Mouse (Mus musculus) ovary, postnatal 10 days (tissue): Measurements from ENCODE around the gene Rnf26.

Experiments used
- DNase-seq: peaks from one replicate; pipeline ENCODE4 v3.0.0; 2022; ENCODE audit warnings: low spot score

Gene Rnf26

GRCm38 (mm10) chr9:44113105-44113789 lies at the start of gene Rnf26, which contains the start of gene Gm49380:
Gene Rnf26, minus strand, starts transcription at chr9:44113517.
Gene Gm49380, minus strand, starts transcription at chr9:44113500.
- DNase-seq = peak; percentile 87

DNA sequence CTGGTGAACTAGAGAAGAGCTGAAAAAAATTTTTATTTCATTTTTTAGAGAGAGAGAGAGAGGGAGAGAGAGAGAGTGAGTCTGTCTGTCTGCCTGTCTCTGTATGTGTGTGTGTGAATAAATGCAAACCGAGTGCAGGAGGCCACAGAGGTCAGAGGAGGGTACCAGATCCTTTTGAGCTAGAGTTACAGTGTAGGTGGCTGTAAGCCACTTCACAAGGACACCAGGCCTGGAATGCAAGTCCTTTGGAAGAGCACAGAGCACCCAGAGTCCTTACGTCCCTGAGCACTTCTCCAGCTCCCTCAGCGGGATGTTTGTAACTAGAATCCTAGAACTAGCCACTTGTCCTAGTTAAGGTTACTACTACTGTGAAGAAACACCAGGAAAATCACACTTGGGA lies 46.6 kb upstream of the Rnf26 start:
- no peak for DNase-seq

DNA sequence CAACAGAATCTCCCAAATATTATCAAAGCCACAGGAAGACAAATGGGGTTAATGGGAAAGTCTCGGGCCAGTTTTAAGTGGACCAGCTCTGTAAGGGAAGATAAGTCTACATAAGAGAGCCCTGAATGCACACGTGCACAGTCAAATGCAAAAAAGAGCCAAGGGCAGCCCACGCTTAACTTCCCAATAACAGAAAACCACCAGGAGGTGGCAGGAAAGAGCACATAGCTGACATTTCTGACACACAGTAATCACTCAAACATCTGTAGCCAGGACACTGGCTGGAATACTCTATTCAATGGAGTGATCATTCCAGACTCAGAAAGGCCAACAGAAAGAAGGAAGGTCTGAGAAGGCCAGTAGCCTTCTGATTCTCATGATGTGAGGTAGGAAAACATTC lies 34.0 kb upstream of the Rnf26 start:
- DNase-seq = no peak

GRCm38 (mm10) chr9:44144718-44145060 lies 31.4 kb upstream of the Rnf26 start:
- no peak for DNase-seq

- no peak for DNase-seq
Measured at GRCm38 (mm10) chr9:44144023-44144717, 30.9 kb upstream of the Rnf26 start.

DNA sequence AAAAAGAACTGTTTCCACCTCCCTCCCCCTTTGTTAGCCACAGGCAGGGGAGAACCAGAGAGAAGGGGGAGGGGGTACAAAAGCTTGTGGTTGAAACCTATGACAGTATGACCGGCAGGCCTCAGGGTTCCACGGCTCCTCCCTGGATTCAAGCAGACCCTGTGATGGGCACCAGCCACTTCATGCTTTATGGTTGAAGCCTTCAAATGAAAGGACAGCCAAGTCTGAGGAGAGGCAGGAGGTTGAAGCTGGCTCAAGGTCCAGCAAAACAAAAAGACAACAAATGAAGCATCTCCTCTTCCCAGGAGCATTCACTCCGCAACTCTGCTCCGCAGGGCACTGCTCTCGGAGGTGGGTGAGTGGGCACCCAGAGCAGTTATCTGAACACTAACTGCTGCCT lies 30.1 kb upstream of the Rnf26 start:
- no peak for DNase-seq

- no peak for DNase-seq
Measured at GRCm38 (mm10) chr9:44141951-44142350, 28.6 kb upstream of the Rnf26 start.

- DNase-seq = no peak
Measured at GRCm38 (mm10) chr9:44137846-44138245, 24.5 kb upstream of the Rnf26 start.

DNA sequence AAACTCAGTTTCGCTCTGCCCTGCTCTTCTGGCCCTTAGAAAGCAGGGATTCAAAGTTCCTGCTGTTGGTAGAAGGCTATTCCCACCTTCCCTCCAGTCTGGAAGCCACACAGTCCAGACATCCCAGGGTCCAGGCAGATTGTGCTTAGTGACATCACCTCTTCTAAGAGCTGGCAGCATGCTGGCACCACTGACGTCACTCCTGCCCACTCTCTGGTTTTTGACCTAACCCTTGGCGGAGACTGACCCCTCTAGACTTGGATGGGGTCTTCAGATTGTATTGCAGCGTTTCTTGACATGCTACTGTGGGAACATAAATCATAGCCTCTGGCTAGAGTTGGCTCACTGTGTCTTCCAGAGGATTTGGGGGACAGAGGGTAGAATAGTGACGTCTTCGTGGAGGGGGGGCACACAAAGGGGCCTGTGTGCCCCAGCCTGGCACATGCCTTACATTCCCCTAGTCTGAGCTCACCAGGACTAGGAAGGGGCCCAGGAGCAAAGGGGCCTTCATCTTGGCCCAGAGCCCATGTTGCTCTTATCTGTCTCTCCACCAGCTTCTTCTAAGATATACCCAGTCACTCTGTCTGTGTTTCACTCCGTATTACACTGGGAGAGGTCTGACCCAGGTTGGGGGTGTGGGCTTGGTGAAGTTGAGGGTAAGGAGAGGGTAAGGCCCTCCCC lies 22.6 kb upstream of the Rnf26 start:
- DNase-seq = no peak

- no peak for DNase-seq
Measured at GRCm38 (mm10) chr9:44134851-44135730, 21.8 kb upstream of the Rnf26 start.

GRCm38 (mm10) chr9:44134101-44134850 lies 21.0 kb upstream of the Rnf26 start, which contains the start of gene Mcam:
Gene Mcam, plus strand, starts transcription at chr9:44134469.
- DNase-seq = no peak

- DNase-seq = no peak
Measured at GRCm38 (mm10) chr9:44133287-44133686, 20.0 kb upstream of the Rnf26 start.

- DNase-seq = no peak
Measured at GRCm38 (mm10) chr9:44132200-44132599, 18.9 kb upstream of the Rnf26 start.

- DNase-seq = no peak
Measured at GRCm38 (mm10) chr9:44131276-44131590, 17.9 kb upstream of the Rnf26 start.

DNA sequence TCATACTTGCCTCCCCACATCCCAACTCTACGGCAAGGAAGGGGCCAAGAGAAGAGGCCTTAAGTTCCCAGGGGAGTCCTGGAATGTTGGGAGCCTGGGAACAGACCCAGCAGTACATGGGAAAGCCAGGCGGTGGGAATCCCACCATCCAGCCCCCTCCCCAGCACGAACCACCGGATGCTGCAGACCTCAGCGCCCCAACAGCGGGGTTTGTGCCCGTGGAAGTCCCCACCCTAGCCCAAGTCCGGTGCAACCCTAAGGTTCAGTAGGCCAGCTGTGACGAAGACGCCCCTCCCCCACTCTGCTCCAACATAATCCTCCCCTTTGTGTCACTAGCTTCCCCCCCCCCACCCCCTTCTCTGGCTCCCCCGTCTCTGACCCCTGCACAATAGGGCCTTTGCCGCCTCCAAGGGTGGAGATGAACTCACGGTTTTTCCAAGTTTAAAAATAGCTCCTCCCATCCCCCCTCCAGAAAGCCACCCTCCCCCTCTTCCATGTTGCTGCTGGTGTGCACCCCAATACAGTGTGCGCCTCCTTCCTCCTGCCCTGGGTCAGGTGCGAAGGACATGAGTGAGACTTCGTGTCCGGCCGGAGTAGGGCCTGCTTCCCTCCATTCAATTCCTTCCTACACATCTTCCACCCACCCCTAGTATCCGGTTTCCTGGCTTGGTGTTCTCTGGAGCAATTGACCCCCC lies 17.4 kb upstream of the Rnf26 start:
- no peak for DNase-seq

DNA sequence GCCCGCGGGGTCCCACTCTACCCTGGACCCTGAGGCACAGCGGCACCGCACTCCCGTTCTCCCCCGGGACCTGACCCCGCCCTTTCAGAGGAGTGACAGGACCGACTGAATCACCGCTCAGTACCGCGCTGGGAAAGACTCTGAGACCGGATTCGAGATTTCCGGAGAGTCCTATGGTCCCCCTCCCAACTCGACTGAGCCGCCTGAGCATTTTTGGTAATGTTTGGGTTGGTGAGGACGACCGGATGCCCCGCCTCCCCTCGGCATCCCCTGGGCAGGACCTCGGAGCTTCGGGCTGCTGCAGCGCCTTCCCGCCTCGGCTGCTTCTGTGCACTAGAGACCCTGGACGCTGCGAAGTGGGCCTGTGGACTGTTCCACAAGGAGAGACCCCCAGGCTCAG lies 16.7 kb upstream of the Rnf26 start:
- DNase-seq = no peak

GRCm38 (mm10) chr9:44129633-44130032 lies 16.3 kb upstream of the Rnf26 start:
- DNase-seq = no peak

- DNase-seq = no peak
Measured at GRCm38 (mm10) chr9:44127351-44127801, 14.1 kb upstream of the Rnf26 start.

DNA sequence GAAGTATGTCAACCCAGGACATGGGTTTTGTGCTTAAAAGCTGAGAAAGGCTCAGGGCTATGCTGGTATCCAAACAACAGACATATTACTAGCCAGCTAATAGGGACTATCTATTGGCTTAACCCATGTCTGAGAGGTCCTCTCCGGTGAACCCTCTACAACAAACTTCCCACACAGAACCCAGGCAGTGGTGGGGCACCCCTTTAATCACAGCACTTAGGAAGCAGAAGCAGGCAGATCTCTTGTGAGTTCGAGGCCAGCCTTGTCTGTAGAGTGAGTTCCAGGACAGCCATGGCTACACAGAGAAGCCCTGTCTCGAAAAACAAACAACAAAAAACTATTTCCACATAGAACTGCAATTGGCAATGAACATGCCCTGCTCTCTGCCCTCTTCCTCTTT lies 13.4 kb upstream of the Rnf26 start:
- DNase-seq = no peak

DNA sequence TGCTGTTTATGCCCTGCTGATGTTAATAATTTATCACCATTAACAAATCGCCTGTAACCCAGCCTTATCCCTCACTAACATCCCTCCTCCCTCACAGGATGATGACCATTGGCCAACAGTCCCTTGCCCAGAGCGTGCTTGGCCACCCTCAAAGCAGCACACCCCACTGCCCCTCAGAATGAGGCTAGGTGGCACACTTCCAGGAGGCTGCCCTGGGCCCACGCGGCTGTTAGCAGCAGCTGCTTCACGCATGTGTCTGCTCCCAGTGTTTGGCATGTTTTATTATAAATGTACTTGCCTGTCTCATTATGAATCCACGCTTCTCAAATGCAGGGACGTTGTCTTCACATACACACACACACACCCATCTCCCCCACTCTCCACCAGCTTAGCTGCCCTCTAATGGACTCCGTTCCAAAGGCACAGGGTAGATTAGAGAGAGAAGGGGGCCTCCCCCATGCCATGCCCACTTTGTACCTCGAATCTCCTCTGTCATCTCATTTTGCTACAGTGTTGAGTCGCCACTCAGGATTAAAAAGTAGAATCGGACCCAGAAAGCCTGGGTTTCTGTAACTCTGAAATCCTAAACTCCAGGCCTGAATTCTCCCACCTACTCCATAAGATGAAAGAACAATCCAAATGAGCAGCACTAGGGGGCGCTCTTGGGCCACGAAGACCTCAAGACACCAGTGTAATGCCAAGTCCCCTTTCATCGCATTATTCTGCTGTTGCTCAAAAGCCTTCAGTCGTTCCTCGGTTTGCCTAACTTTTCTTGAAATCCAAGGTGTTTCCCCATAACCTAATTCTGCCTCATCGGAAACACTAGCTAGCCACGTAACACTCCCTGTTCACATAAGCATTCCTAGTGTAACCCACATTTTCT lies 12.5 kb upstream of the Rnf26 start:
- peak; percentile 65 for DNase-seq
